In the genomic region with DNA sequence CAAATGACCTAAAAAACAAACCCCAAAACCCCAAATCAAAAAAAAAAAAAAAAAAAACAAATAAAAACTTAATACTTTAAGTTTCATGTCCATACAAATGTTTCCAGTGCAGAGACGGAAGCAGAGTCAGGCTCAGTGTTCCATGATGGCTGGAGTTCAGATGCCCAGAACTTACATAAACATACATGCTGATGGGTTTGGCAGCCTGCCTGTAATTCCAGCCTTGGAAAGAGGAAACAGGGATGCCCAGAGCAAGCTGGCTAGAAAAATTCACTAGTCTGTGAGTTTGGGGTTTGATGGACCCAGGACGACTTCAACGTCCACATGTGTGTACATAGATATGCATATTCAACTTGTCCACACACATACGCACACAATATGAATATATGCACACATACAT, we compare ENCODE assay signal across 20 mouse cellular contexts. TPM values are rescaled to one million over a fixed set of nuclear protein-coding genes. Genes with fewer than 3 reads are reported as not detected.
A peak's percentile ranks its signal among the peaks of the same experiment; 100 is the strongest.
DNase-seq lines count a peak whose midpoint lies in the region; ATAC-seq and TF ChIP-seq lines count a peak whose summit lies in the region.
"Had no signal": no experiment of that assay in that cellular context is flagged by ENCODE, and none has a peak within 500 bp of the region (broad histone marks: within the 10 kb centered on the region; RNA-seq: fewer than 3 reads in every experiment).

No protein-coding gene starts in this region.

- H3K36me3 ChIP-seq in limb, embryonic 14.5 days (ENCODE audit: control insufficient read depth, insufficient read depth, low read length): peaks cover 51% of the 10 kb centered on the region
- peaks cover 69% of the 10 kb centered on the region for H3K36me3 ChIP-seq in limb, embryonic 10.5 days

- DNase-seq in limb, embryonic 14.5 days (ENCODE audit: low spot score): peak; percentile 18
- DNase-seq in limb, embryonic 10.5 days (ENCODE audit: low spot score): no peak
- peak; percentile 71 for DNase-seq in NIH3T3 (ENCODE audit: low read depth)
- peak; percentile 77 to 80 for DNase-seq in cerebellum, adult 18-20 months
- DNase-seq in cerebellum, postnatal 25 days: peak; percentile 74 to 86
- no peak for DNase-seq in kidney, postnatal 14 days
- DNase-seq in kidney, adult 9 months: no peak
- DNase-seq: adrenal gland, adult 8-10 months; gastrocnemius, postnatal 36 days; liver, postnatal 0 days; right cerebral cortex, postnatal 25 days had no signal

- WGBS in limb, embryonic 14.5 days: 85% methylated on average over 4 of the region's 4 CpGs
- WGBS in limb, embryonic 10.5 days: 96% methylated on average over 4 of the region's 4 CpGs

- H3K4me3 ChIP-seq in limb, embryonic 14.5 days (replicated peaks; ENCODE audit: low read length): no peak overlapping the region
- H3K4me3 ChIP-seq in limb, embryonic 10.5 days: no peak overlapping the region
- H3K4me3 ChIP-seq: erythroblast, embryonic 14.5 days; forebrain, embryonic 13.5 days; midbrain, embryonic 15.5 days; myocyte; neural tube, embryonic 15.5 days had no signal

- no peak overlapping the region for H3K27ac ChIP-seq in limb, embryonic 14.5 days (replicated peaks; ENCODE audit: low read depth, low read length)
- no peak overlapping the region for H3K27ac ChIP-seq in limb, embryonic 10.5 days
- H3K27ac ChIP-seq: forebrain, embryonic 13.5 days; hindbrain, postnatal 0 days; midbrain, embryonic 15.5 days; neural tube, embryonic 15.5 days; stomach, postnatal 0 days had no signal

- H3K9ac ChIP-seq in limb, embryonic 14.5 days (ENCODE audit: low read depth, low read length, severe bottlenecking): no peak overlapping the region
- H3K9ac ChIP-seq: forebrain, embryonic 13.5 days; liver, postnatal 0 days; midbrain, embryonic 15.5 days; neural tube, embryonic 15.5 days had no signal

- no peaks in the 10 kb centered on the region for H3K9me3 ChIP-seq in limb, embryonic 14.5 days (ENCODE audit: control insufficient read depth, low read length)
- no peaks in the 10 kb centered on the region for H3K9me3 ChIP-seq in limb, embryonic 10.5 days (replicated peaks)
- H3K9me3 ChIP-seq: forebrain, embryonic 13.5 days; midbrain, embryonic 15.5 days; neural tube, embryonic 15.5 days had no signal

- TF ChIP-seq POLR2A in limb, embryonic 14.5 days (IDR thresholded peaks at IDR 0.05; ENCODE audit: borderline replicate concordance, extremely low read depth, insufficient read depth, insufficient read length): no peak

- H3K4me1 ChIP-seq in limb, embryonic 14.5 days (ENCODE audit: control insufficient read depth, insufficient read depth, low read length): no peaks in the 10 kb centered on the region
- no peaks in the 10 kb centered on the region for H3K4me1 ChIP-seq in limb, embryonic 10.5 days
- H3K4me1 ChIP-seq: midbrain, embryonic 15.5 days; neural tube, embryonic 15.5 days had no signal

- no peak overlapping the region for H3K4me2 ChIP-seq in limb, embryonic 14.5 days (replicated peaks; ENCODE audit: low read depth, low read length, severe bottlenecking)
- H3K4me2 ChIP-seq: forebrain, embryonic 13.5 days; midbrain, embryonic 15.5 days; neural tube, embryonic 15.5 days had no signal

- H3K27me3 ChIP-seq in limb, embryonic 14.5 days (ENCODE audit: control insufficient read depth, insufficient read depth, low read length): no peaks in the 10 kb centered on the region
- H3K27me3 ChIP-seq in limb, embryonic 10.5 days (ENCODE audit: low read depth, poor library complexity, severe bottlenecking): no peaks in the 10 kb centered on the region
- H3K27me3 ChIP-seq: forebrain, embryonic 13.5 days; midbrain, embryonic 15.5 days; neural tube, embryonic 15.5 days had no signal

- ATAC-seq in limb, embryonic 14.5 days (ENCODE audit: low FRiP score, low read depth): no peak
- ATAC-seq in megakaryocyte, adult 5-6 weeks (ENCODE audit: poor library complexity, severe bottlenecking): no peak
- ATAC-seq: forebrain, embryonic 13.5 days; hindbrain, postnatal 0 days; intestine, postnatal 0 days; liver, postnatal 0 days; midbrain, embryonic 15.5 days had no signal

RNA-seq across cellular contexts. Expression of a gene that starts 27.6 kb away (rescaled TPM):
- 10.8 and 12.2 TPM in 2 replicates for polyA plus RNA-seq in limb, embryonic 14.5 days (2012; rRNA removed)
- polyA plus RNA-seq in limb, embryonic 14.5 days (2014; fragmentation: Nextera tagmentation; extraction: Ambion mirVana): 35.2 and 35.8 TPM in 2 replicates
- polyA plus RNA-seq in limb, embryonic 10.5 days (2016; fragmentation: Nextera tagmentation; extraction: Ambion mirVana): 51.2 and 52.6 TPM in 2 replicates
- total RNA-seq in megakaryocyte, adult 5-6 weeks (2015): 18.6 and 22.5 TPM in 2 replicates
- total RNA-seq in megakaryocyte, adult 5-6 weeks (2017): 15.1 and 17.3 TPM in 2 replicates

Comparison
In these comparisons a context has a peak if more than half of its experiments do, and no peak if none do; other contexts are left out.
1. DNase-seq: peak in limb, embryonic 14.5 days (single experiment), NIH3T3 (single experiment), cerebellum, adult 18-20 months (2 of 2) and cerebellum, postnatal 25 days (2 of 2); none in limb, embryonic 10.5 days (single experiment), kidney, postnatal 14 days (single experiment) and kidney, adult 9 months (single experiment).